Mouse (Mus musculus) megakaryocyte, embryonic 14.5 days (primary cell): ENCODE results near the gene Ercc8.

ENCODE experiments used
- FLI1 ChIP-seq: IDR thresholded peaks from 2 replicates; pipeline ENCODE4 v1.6.1; 2012; ENCODE audit warnings: low read length, inconsistent platforms, mixed read lengths
- GATA1 ChIP-seq: IDR thresholded peaks from 3 replicates; pipeline ENCODE4 v1.6.1; 2012; ENCODE audit warnings: mixed read lengths, low read length, inconsistent platforms, borderline replicate concordance

DNA sequence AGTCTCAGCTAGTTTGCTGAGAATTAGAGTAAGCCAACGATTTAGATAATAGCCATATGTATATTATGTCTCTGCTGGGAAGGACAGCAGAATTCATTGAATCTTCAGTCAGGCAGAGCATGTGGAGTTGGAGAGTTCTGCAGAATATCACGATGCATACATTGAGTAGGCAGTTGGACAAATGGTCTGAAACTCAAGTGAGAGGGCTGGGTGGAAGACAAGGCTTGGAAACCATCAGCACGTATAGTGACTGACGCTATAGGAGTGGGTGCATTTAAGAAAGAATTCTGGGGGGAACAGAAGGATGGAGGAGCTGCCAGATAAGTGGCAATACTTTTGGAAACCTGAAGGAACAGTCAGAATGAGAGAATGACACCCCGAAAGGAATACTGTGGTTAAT is 27.8 kb upstream of the Ercc8 start:
- TF ChIP-seq FLI1: no peak
- TF ChIP-seq GATA1: no peak
